Mouse (Mus musculus): ENCODE measurements around the gene Hbb-bs. TPM values are rescaled to one million over a fixed set of nuclear protein-coding genes. Genes with fewer than 3 reads are reported as not detected.
"Not testable (repeated sequence)": the region's sequence is repeated elsewhere in the genome, so short reads cannot be mapped to it uniquely, and the experiment has no call there.

The Hbb-bs gene
- polyA plus RNA-seq, 1 experiment from 2014 or later: 2,335 TPM

GRCm38 (mm10) chr7:103809801-103810155 lies 18.1 kb downstream of the Hbb-bs start:
- Histone ChIP-seq H3K9ac (replicated peaks) (no peak overlapping the region), H3K9me3 (no peaks in the 10 kb centered on the region), H3K4me1 (replicated peaks) (no peaks in the 10 kb centered on the region), H3K27ac (no peak overlapping the region), H3K36me3 (no peaks in the 10 kb centered on the region), H3K4me2 (replicated peaks) (no peak overlapping the region), H3K4me3 (replicated peaks) (no peak overlapping the region), H3K27me3 (no peaks in the 10 kb centered on the region)
- no peak for ATAC-seq
- WGBS: 68% methylated on average over 1 of the region's 1 CpGs

- no peaks in the 10 kb centered on the region for H3K9me3 ChIP-seq
- no peaks in the 10 kb centered on the region for H3K4me1 ChIP-seq (replicated peaks)
- no peak overlapping the region for H3K9ac ChIP-seq (replicated peaks)
- H3K4me3 ChIP-seq (replicated peaks): no peak overlapping the region
- no peaks in the 10 kb centered on the region for H3K27me3 ChIP-seq
- H3K27ac ChIP-seq: no peak overlapping the region
- ATAC-seq: no peak
- no peaks in the 10 kb centered on the region for H3K36me3 ChIP-seq
- WGBS: 76% methylated on average over 5 of the region's 5 CpGs
- H3K4me2 ChIP-seq (replicated peaks): no peak overlapping the region
Observed at GRCm38 (mm10) chr7:103808971-103809800, 18.7 kb downstream of the Hbb-bs start.

- H3K9ac ChIP-seq (replicated peaks); H3K27me3 ChIP-seq; H3K36me3 ChIP-seq; H3K4me2 ChIP-seq (replicated peaks); H3K9me3 ChIP-seq; H3K4me1 ChIP-seq (replicated peaks); ATAC-seq; H3K27ac ChIP-seq; H3K4me3 ChIP-seq (replicated peaks): not testable (repeated sequence)
- WGBS: 68% methylated on average over 2 of the region's 2 CpGs
Observed at GRCm38 (mm10) chr7:103808120-103808519, 19.8 kb downstream of the Hbb-bs start.

- H3K36me3 ChIP-seq: no peaks in the 10 kb centered on the region
- no peaks in the 10 kb centered on the region for H3K9me3 ChIP-seq
- no peaks in the 10 kb centered on the region for H3K4me1 ChIP-seq (replicated peaks)
- H3K9ac ChIP-seq (replicated peaks): no peak overlapping the region
- 57% methylated on average over 1 of the region's 1 CpGs for WGBS
- no peak for ATAC-seq
- H3K4me2 ChIP-seq (replicated peaks): no peak overlapping the region
- H3K27ac ChIP-seq: no peak overlapping the region
- H3K27me3 ChIP-seq: no peaks in the 10 kb centered on the region
- H3K4me3 ChIP-seq (replicated peaks): no peak overlapping the region
Observed at GRCm38 (mm10) chr7:103806856-103807255, 21.0 kb downstream of the Hbb-bs start.

- no peak overlapping the region for H3K4me3 ChIP-seq (replicated peaks)
- H3K9ac ChIP-seq (replicated peaks): no peak overlapping the region
- WGBS: 24% methylated on average over 4 of the region's 4 CpGs
- no peaks in the 10 kb centered on the region for H3K36me3 ChIP-seq
- no peaks in the 10 kb centered on the region for H3K9me3 ChIP-seq
- no peaks in the 10 kb centered on the region for H3K27me3 ChIP-seq
- no peak overlapping the region for H3K4me2 ChIP-seq (replicated peaks)
- no peak overlapping the region for H3K27ac ChIP-seq
- ATAC-seq: no peak
- H3K4me1 ChIP-seq (replicated peaks): no peaks in the 10 kb centered on the region
Observed at GRCm38 (mm10) chr7:103792669-103793388, 35.1 kb downstream of the Hbb-bs start.

GRCm38 (mm10) chr7:103791721-103792120 lies 36.2 kb downstream of the Hbb-bs start, which contains the start of gene Olfr67:
Olfr67 (minus strand) TSS chr7:103791821.
- H3K9me3 ChIP-seq: no peaks in the 10 kb centered on the region
- no peaks in the 10 kb centered on the region for H3K36me3 ChIP-seq
- H3K9ac ChIP-seq (replicated peaks): no peak within 1 kb of the TSS
- no peak for ATAC-seq
- no peak within 1 kb of the TSS for H3K27ac ChIP-seq
- H3K4me3 ChIP-seq (replicated peaks): no peak within 1 kb of the TSS
- H3K4me2 ChIP-seq (replicated peaks): no peak within 1 kb of the TSS
- no peaks in the 10 kb centered on the region for H3K27me3 ChIP-seq
- WGBS: 82% methylated on average over 3 of the region's 3 CpGs
- no peaks in the 10 kb centered on the region for H3K4me1 ChIP-seq (replicated peaks)

- Histone ChIP-seq H3K36me3 (no peaks in the 10 kb centered on the region), H3K4me2 (replicated peaks) (no peak within 1 kb of the TSS), H3K4me1 (replicated peaks) (no peaks in the 10 kb centered on the region), H3K4me3 (replicated peaks) (no peak within 1 kb of the TSS), H3K27me3 (no peaks in the 10 kb centered on the region), H3K9me3 (no peaks in the 10 kb centered on the region), H3K9ac (replicated peaks) (no peak within 1 kb of the TSS), H3K27ac (no peak within 1 kb of the TSS)
- ATAC-seq: no peak
- WGBS: 78% methylated on average over 3 of the region's 3 CpGs
Observed at GRCm38 (mm10) chr7:103779598-103779997, 48.3 kb downstream of the Hbb-bs start, which contains the start of gene Olfr68. Olfr68 (minus strand) TSS chr7:103779698.

GRCm38 (mm10) chr7:103777652-103778051 lies 50.2 kb downstream of the Hbb-bs start:
- not testable (repeated sequence) for H3K4me3 ChIP-seq (replicated peaks); H3K4me2 ChIP-seq (replicated peaks); H3K36me3 ChIP-seq; H3K27me3 ChIP-seq; H3K9ac ChIP-seq (replicated peaks); H3K9me3 ChIP-seq; ATAC-seq; H3K27ac ChIP-seq; H3K4me1 ChIP-seq (replicated peaks)
- WGBS: 89% methylated on average over 4 of the region's 4 CpGs

Other genes starting within 250 kb of the Hbb-bs start
- not detected in 2 replicates for gene Olfr618, start 238.0 kb downstream of the Hbb-bs start, polyA plus RNA-seq (2015; fragmentation: Nextera tagmentation; extraction: Ambion mirVana)
- not detected in 2 replicates for gene Olfr619, start 227.5 kb downstream of the Hbb-bs start, polyA plus RNA-seq (2015; fragmentation: Nextera tagmentation; extraction: Ambion mirVana)
- gene Olfr620, start 215.6 kb downstream of the Hbb-bs start, polyA plus RNA-seq (2015; fragmentation: Nextera tagmentation; extraction: Ambion mirVana): not detected in 2 replicates
- gene Olfr622, start 185.4 kb downstream of the Hbb-bs start, polyA plus RNA-seq (2015; fragmentation: Nextera tagmentation; extraction: Ambion mirVana): not detected in 2 replicates
- not detected in 2 replicates for gene Olfr623, start 164.4 kb downstream of the Hbb-bs start, polyA plus RNA-seq (2015; fragmentation: Nextera tagmentation; extraction: Ambion mirVana)
- 0.04 TPM in 2 replicates for gene Olfr624, start 156.9 kb downstream of the Hbb-bs start, polyA plus RNA-seq (2015; fragmentation: Nextera tagmentation; extraction: Ambion mirVana)
- not detected in 2 replicates for gene Olfr625-ps1, start 145.4 kb downstream of the Hbb-bs start, polyA plus RNA-seq (2015; fragmentation: Nextera tagmentation; extraction: Ambion mirVana)
- not detected in 2 replicates for gene Olfr243, start 113.4 kb downstream of the Hbb-bs start, polyA plus RNA-seq (2015; fragmentation: Nextera tagmentation; extraction: Ambion mirVana)
- not detected in 2 replicates for gene Olfr628, start 97.7 kb downstream of the Hbb-bs start, polyA plus RNA-seq (2015; fragmentation: Nextera tagmentation; extraction: Ambion mirVana)
- gene Olfr629, start 83.2 kb downstream of the Hbb-bs start, polyA plus RNA-seq (2015; fragmentation: Nextera tagmentation; extraction: Ambion mirVana): not detected in 2 replicates
- not detected in 2 replicates for gene Olfr630, start 70.8 kb downstream of the Hbb-bs start, polyA plus RNA-seq (2015; fragmentation: Nextera tagmentation; extraction: Ambion mirVana)
- gene Olfr69, start 56.5 kb downstream of the Hbb-bs start, polyA plus RNA-seq (2015; fragmentation: Nextera tagmentation; extraction: Ambion mirVana): not detected in 2 replicates
- gene Olfr68, start 48.4 kb downstream of the Hbb-bs start, polyA plus RNA-seq (2015; fragmentation: Nextera tagmentation; extraction: Ambion mirVana): not detected in 2 replicates
- gene Olfr67, start 36.3 kb downstream of the Hbb-bs start, polyA plus RNA-seq (2015; fragmentation: Nextera tagmentation; extraction: Ambion mirVana): not detected in 2 replicates
- 1,031 and 1,160 TPM in 2 replicates for gene Hbb-bt, start 14.1 kb downstream of the Hbb-bs start, polyA plus RNA-seq (2015; fragmentation: Nextera tagmentation; extraction: Ambion mirVana)
- not detected in 2 replicates for gene Hbb-bh2, start 12.4 kb upstream of the Hbb-bs start, polyA plus RNA-seq (2015; fragmentation: Nextera tagmentation; extraction: Ambion mirVana)
- 37.1 and 47.9 TPM in 2 replicates for gene Hbb-bh1, start 15.1 kb upstream of the Hbb-bs start, polyA plus RNA-seq (2015; fragmentation: Nextera tagmentation; extraction: Ambion mirVana)
- gene Hbb-y, start 25.1 kb upstream of the Hbb-bs start, polyA plus RNA-seq (2015; fragmentation: Nextera tagmentation; extraction: Ambion mirVana): 4,013 and 4,161 TPM in 2 replicates
- gene Olfr66, start 58.2 kb upstream of the Hbb-bs start, polyA plus RNA-seq (2015; fragmentation: Nextera tagmentation; extraction: Ambion mirVana): not detected in 2 replicates
- not detected in 2 replicates for gene Olfr64, start 66.4 kb upstream of the Hbb-bs start, polyA plus RNA-seq (2015; fragmentation: Nextera tagmentation; extraction: Ambion mirVana)
- not detected in 2 replicates for gene Olfr65, start 75.4 kb upstream of the Hbb-bs start, polyA plus RNA-seq (2015; fragmentation: Nextera tagmentation; extraction: Ambion mirVana)
- not detected in 2 replicates for gene Olfr631, start 100.7 kb upstream of the Hbb-bs start, polyA plus RNA-seq (2015; fragmentation: Nextera tagmentation; extraction: Ambion mirVana)
- not detected in 2 replicates for gene Olfr632, start 106.3 kb upstream of the Hbb-bs start, polyA plus RNA-seq (2015; fragmentation: Nextera tagmentation; extraction: Ambion mirVana)
- gene Olfr633, start 116.3 kb upstream of the Hbb-bs start, polyA plus RNA-seq (2015; fragmentation: Nextera tagmentation; extraction: Ambion mirVana): not detected in 2 replicates
- gene Olfr635, start 143.1 kb upstream of the Hbb-bs start, polyA plus RNA-seq (2015; fragmentation: Nextera tagmentation; extraction: Ambion mirVana): 0.03 TPM in 1 of 2 replicates, not detected in the other
- gene Olfr638, start 170.7 kb upstream of the Hbb-bs start, polyA plus RNA-seq (2015; fragmentation: Nextera tagmentation; extraction: Ambion mirVana): not detected in 2 replicates
- gene Olfr639, start 189.2 kb upstream of the Hbb-bs start, polyA plus RNA-seq (2015; fragmentation: Nextera tagmentation; extraction: Ambion mirVana): 0.03 TPM in 1 of 2 replicates, not detected in the other
- gene Olfr640, start 197.5 kb upstream of the Hbb-bs start, polyA plus RNA-seq (2015; fragmentation: Nextera tagmentation; extraction: Ambion mirVana): not detected in 2 replicates
- gene Olfr641, start 207.3 kb upstream of the Hbb-bs start, polyA plus RNA-seq (2015; fragmentation: Nextera tagmentation; extraction: Ambion mirVana): not detected in 2 replicates
- gene Olfr642, start 224.6 kb upstream of the Hbb-bs start, polyA plus RNA-seq (2015; fragmentation: Nextera tagmentation; extraction: Ambion mirVana): not detected in 2 replicates
- not detected in 2 replicates for gene 4930516K23Rik, start 233.3 kb upstream of the Hbb-bs start, polyA plus RNA-seq (2015; fragmentation: Nextera tagmentation; extraction: Ambion mirVana)
- not detected in 2 replicates for gene Olfr644, start 243.8 kb upstream of the Hbb-bs start, polyA plus RNA-seq (2015; fragmentation: Nextera tagmentation; extraction: Ambion mirVana)

All from midbrain, embryonic 13.5 days (tissue).